ENCODE assay signal across 17 mouse cellular contexts in genomic region chr1:86320822-86321413, GRCm38 (mm10).
"Had no signal": no experiment of that assay in that cellular context is flagged by ENCODE, and none has a peak within 500 bp of the region (broad histone marks: within the 10 kb centered on the region; RNA-seq: fewer than 3 reads in every experiment).

No protein-coding gene starts in this region.

- DNase-seq: kidney, adult 11 months; kidney, adult 8-10 months; kidney, postnatal 10 days; kidney, postnatal 36 days; layer of hippocampus, postnatal 36 days; left cerebral cortex, postnatal 4 days; lung, embryonic 14.5 days; midbrain, embryonic 14.5 days; thymus, adult 18-20 months; thymus, postnatal 36 days had no signal

- H3K27me3 ChIP-seq: kidney, embryonic 15.5 days; limb, embryonic 12.5 days; limb, embryonic 15.5 days; megakaryocyte, embryonic 14.5 days had no signal

- H3K4me1 ChIP-seq: kidney, embryonic 15.5 days; limb, embryonic 12.5 days; limb, embryonic 15.5 days had no signal

- H3K27ac ChIP-seq: kidney, embryonic 15.5 days; limb, embryonic 12.5 days; limb, embryonic 15.5 days; macrophage had no signal

- H3K4me3 ChIP-seq: kidney, embryonic 15.5 days; limb, embryonic 12.5 days; limb, embryonic 15.5 days; megakaryocyte, embryonic 14.5 days had no signal

- H3K36me3 ChIP-seq: kidney, embryonic 15.5 days; limb, embryonic 12.5 days; limb, embryonic 15.5 days had no signal

- H3K4me2 ChIP-seq: kidney, embryonic 15.5 days; limb, embryonic 12.5 days; limb, embryonic 15.5 days; lung, embryonic 14.5 days; midbrain, embryonic 11.5 days had no signal

- ATAC-seq: lung, postnatal 0 days had no signal

- H3K9ac ChIP-seq: kidney, embryonic 15.5 days; limb, embryonic 12.5 days; limb, embryonic 15.5 days; lung, embryonic 14.5 days had no signal

- H3K9me3 ChIP-seq: kidney, embryonic 15.5 days; limb, embryonic 15.5 days; megakaryocyte, embryonic 14.5 days had no signal
